Mouse (Mus musculus): ENCODE measurements around the gene Golga2. TPM values are rescaled to one million over a fixed set of nuclear protein-coding genes. Genes with fewer than 3 reads are reported as not detected.
"Not testable (repeated sequence)": the region's sequence is repeated elsewhere in the genome, so short reads cannot be mapped to it uniquely, and the experiment has no call there.

Golga2 gene
- polyA plus RNA-seq, 1 experiment from 2014 or later: 25.4 TPM

GRCm38 (mm10) chr2:32282727-32283126 is 4.5 kb upstream of the Golga2 start:
- ATAC-seq (ENCODE audit: low read depth): no peak
- WGBS: 95% methylated on average over 1 of the region's 1 CpGs
- H3K9me3 ChIP-seq (ENCODE audit: control insufficient read depth, low read length): no peaks in the 10 kb centered on the region
- peaks cover 11% of the 10 kb centered on the region; the same call in 1 of the 2 replicates for H3K4me1 ChIP-seq (ENCODE audit: control insufficient read depth, insufficient read depth, low read length)
- H3K4me3 ChIP-seq (ENCODE audit: low read depth, low read length): no peak overlapping the region
- no peak overlapping the region for H3K4me2 ChIP-seq (ENCODE audit: low read depth, low read length)
- peaks cover 44% of the 10 kb centered on the region for H3K36me3 ChIP-seq (ENCODE audit: control insufficient read depth, insufficient read depth, low read length)
- no peak overlapping the region for H3K9ac ChIP-seq (replicated peaks; ENCODE audit: low read depth, low read length)
- H3K27ac ChIP-seq (ENCODE audit: low read depth, low read length): no peak overlapping the region
- no peaks in the 10 kb centered on the region for H3K27me3 ChIP-seq (ENCODE audit: control insufficient read depth, insufficient read depth, low read length)

- ATAC-seq (ENCODE audit: low read depth): no peak
- 97% methylated on average over 3 of the region's 3 CpGs for WGBS
- H3K36me3 ChIP-seq (ENCODE audit: control insufficient read depth, insufficient read depth, low read length): peaks cover 34% of the 10 kb centered on the region
Observed at GRCm38 (mm10) chr2:32283986-32284385, 3.2 kb upstream of the Golga2 start.

DNA sequence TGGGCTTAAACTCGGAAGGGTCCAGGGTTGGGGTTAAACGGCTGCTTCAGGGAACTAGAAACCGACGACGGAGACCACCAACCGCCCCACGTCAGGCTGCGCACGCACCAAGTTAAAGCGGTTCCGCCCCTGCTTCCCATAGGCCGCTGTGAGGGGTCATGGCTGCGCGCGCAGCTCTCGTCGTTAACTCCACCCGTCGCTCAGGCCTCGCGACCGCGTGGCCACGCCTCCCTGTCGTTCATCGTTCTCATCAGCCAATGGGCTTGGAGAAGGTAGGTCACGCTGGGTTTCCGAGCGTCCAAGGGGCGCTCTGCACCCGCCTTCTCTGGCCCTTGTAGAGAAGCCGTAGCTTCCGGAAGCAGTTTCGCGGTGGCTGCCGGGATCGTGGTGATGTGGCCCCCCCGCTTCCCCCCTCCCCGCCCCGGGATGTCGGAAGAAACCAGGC is 761 bp downstream of the Golga2 start, which contains the start of gene Swi5:
TSS of gene Swi5 (minus strand) at position 153 of the 445 bp plus-strand sequence.
- ATAC-seq (ENCODE audit: low read depth): peak; percentile 99
- under 1% methylated on average over 39 of the region's 41 CpGs for WGBS
- peak within 1 kb of the TSS; percentile 91 for H3K9ac ChIP-seq (replicated peaks; ENCODE audit: low read depth, low read length)
- H3K27ac ChIP-seq (ENCODE audit: low read depth, low read length): peak within 1 kb of the TSS; percentile 70
- H3K27me3 ChIP-seq (ENCODE audit: control insufficient read depth, insufficient read depth, low read length): no peaks in the 10 kb centered on the region
- H3K4me1 ChIP-seq (ENCODE audit: control insufficient read depth, insufficient read depth, low read length): peaks cover 19% of the 10 kb centered on the region
- H3K4me3 ChIP-seq (ENCODE audit: low read depth, low read length): peak within 1 kb of the TSS; percentile 78
- H3K36me3 ChIP-seq (ENCODE audit: control insufficient read depth, insufficient read depth, low read length): peaks cover 17% of the 10 kb centered on the region
- H3K4me2 ChIP-seq (ENCODE audit: low read depth, low read length): peak within 1 kb of the TSS; percentile 92
- H3K9me3 ChIP-seq (ENCODE audit: control insufficient read depth, low read length): no peaks in the 10 kb centered on the region

More at GRCm38 (mm10) chr2:32283986-32284385, 3.2 kb upstream of the Golga2 start:
- H3K4me2 ChIP-seq (ENCODE audit: low read depth, low read length): no peak overlapping the region
- H3K4me1 ChIP-seq (ENCODE audit: control insufficient read depth, insufficient read depth, low read length): peaks cover 14% of the 10 kb centered on the region; the same call in 1 of the 2 replicates
- H3K9ac ChIP-seq (replicated peaks; ENCODE audit: low read depth, low read length): no peak overlapping the region
- no peaks in the 10 kb centered on the region for H3K9me3 ChIP-seq (ENCODE audit: control insufficient read depth, low read length)
- no peak overlapping the region for H3K4me3 ChIP-seq (ENCODE audit: low read depth, low read length)
- H3K27ac ChIP-seq (ENCODE audit: low read depth, low read length): no peak overlapping the region
- no peaks in the 10 kb centered on the region for H3K27me3 ChIP-seq (ENCODE audit: control insufficient read depth, insufficient read depth, low read length)

- H3K4me1 ChIP-seq (ENCODE audit: control insufficient read depth, insufficient read depth, low read length): peaks cover 19% of the 10 kb centered on the region
- peak overlapping the region; percentile 67 for H3K9ac ChIP-seq (replicated peaks; ENCODE audit: low read depth, low read length)
- 4% methylated on average over 27 of the region's 29 CpGs for WGBS
- H3K4me3 ChIP-seq (ENCODE audit: low read depth, low read length): peak overlapping the region; percentile 78
- H3K27ac ChIP-seq (ENCODE audit: low read depth, low read length): peak overlapping the region; percentile 50; the same call in 1 of the 2 replicates
- no peaks in the 10 kb centered on the region for H3K27me3 ChIP-seq (ENCODE audit: control insufficient read depth, insufficient read depth, low read length)
- no peaks in the 10 kb centered on the region for H3K9me3 ChIP-seq (ENCODE audit: control insufficient read depth, low read length)
- peaks cover 17% of the 10 kb centered on the region for H3K36me3 ChIP-seq (ENCODE audit: control insufficient read depth, insufficient read depth, low read length)
- ATAC-seq (ENCODE audit: low read depth): peak; percentile 66
- H3K4me2 ChIP-seq (ENCODE audit: low read depth, low read length): peak overlapping the region; percentile 83
Observed at GRCm38 (mm10) chr2:32288371-32288931, 1.3 kb downstream of the Golga2 start.

DNA sequence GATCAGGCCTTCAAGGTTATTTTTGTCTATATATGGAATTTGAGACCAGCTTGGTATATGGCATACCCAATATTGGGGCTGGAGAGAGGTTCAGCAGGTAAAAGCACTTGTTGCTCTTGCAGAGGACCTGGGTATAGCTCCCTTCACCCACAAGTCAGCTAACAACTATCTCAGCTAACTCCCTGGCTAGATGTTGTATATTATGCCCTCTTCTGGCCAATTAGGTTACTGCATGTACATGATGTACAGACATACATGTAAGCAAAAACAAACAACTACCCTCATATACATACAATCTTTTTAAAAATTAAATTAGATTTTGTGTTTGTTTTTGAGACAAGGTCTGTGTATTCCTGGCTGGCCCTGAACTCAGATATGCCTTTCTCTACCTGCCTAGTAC is 2.4 kb downstream of the Golga2 start:
- Histone ChIP-seq H3K27me3 (ENCODE audit: control insufficient read depth, insufficient read depth, low read length) (no peaks in the 10 kb centered on the region), H3K9ac (replicated peaks; ENCODE audit: low read depth, low read length) (no peak overlapping the region), H3K27ac (ENCODE audit: low read depth, low read length) (no peak overlapping the region), H3K4me3 (ENCODE audit: low read depth, low read length) (no peak overlapping the region; the same call in 1 of the 2 replicates), H3K4me2 (ENCODE audit: low read depth, low read length) (no peak overlapping the region), H3K9me3 (ENCODE audit: control insufficient read depth, low read length) (no peaks in the 10 kb centered on the region), H3K36me3 (ENCODE audit: control insufficient read depth, insufficient read depth, low read length) (peaks cover 10% of the 10 kb centered on the region; the same call in 1 of the 2 replicates), H3K4me1 (ENCODE audit: control insufficient read depth, insufficient read depth, low read length) (peaks cover 19% of the 10 kb centered on the region)
- ATAC-seq (ENCODE audit: low read depth): no peak

- no peak overlapping the region for H3K4me3 ChIP-seq (ENCODE audit: low read depth, low read length)
- H3K27me3 ChIP-seq (ENCODE audit: control insufficient read depth, insufficient read depth, low read length): no peaks in the 10 kb centered on the region
- ATAC-seq (ENCODE audit: low read depth): no peak
- H3K4me2 ChIP-seq (ENCODE audit: low read depth, low read length): no peak overlapping the region
- no peak overlapping the region for H3K27ac ChIP-seq (ENCODE audit: low read depth, low read length)
- H3K9ac ChIP-seq (replicated peaks; ENCODE audit: low read depth, low read length): no peak overlapping the region
- 84% methylated on average over 8 of the region's 8 CpGs for WGBS
- peaks cover 25% of the 10 kb centered on the region for H3K36me3 ChIP-seq (ENCODE audit: control insufficient read depth, insufficient read depth, low read length)
- H3K9me3 ChIP-seq (ENCODE audit: control insufficient read depth, low read length): no peaks in the 10 kb centered on the region
- peaks cover under 1% of the 10 kb centered on the region for H3K4me1 ChIP-seq (ENCODE audit: control insufficient read depth, insufficient read depth, low read length)
Observed at GRCm38 (mm10) chr2:32294348-32294747, 7.2 kb downstream of the Golga2 start.

DNA sequence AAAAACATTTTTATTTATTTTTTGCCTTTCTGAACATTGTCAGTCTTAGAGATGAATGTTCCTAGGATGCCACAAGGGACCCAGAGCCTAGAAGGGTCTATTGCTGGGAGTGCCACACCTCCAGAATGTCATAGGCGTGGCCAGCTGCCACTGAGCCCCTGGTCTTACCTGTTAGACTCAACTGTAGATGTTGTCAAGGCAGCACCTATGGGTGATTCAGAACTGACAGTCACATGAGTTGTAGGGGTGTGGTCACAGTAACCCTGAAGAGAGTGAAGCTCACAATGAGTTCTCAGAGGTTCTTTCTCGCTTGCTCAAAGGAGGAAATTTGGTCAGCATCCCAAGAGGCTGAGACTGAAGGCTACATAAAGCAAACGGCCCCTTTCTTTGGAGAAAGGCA is 8.1 kb downstream of the Golga2 start:
- no peak for ATAC-seq (ENCODE audit: low read depth)
- Histone ChIP-seq H3K27me3 (ENCODE audit: control insufficient read depth, insufficient read depth, low read length) (no peaks in the 10 kb centered on the region), H3K36me3 (ENCODE audit: control insufficient read depth, insufficient read depth, low read length) (peaks cover 35% of the 10 kb centered on the region), H3K9me3 (ENCODE audit: control insufficient read depth, low read length) (no peaks in the 10 kb centered on the region), H3K4me1 (ENCODE audit: control insufficient read depth, insufficient read depth, low read length) (no peaks in the 10 kb centered on the region), H3K27ac (ENCODE audit: low read depth, low read length) (no peak overlapping the region), H3K9ac (replicated peaks; ENCODE audit: low read depth, low read length) (no peak overlapping the region), H3K4me3 (ENCODE audit: low read depth, low read length) (no peak overlapping the region), H3K4me2 (ENCODE audit: low read depth, low read length) (no peak overlapping the region)
- 92% methylated on average over 3 of the region's 3 CpGs for WGBS

DNA sequence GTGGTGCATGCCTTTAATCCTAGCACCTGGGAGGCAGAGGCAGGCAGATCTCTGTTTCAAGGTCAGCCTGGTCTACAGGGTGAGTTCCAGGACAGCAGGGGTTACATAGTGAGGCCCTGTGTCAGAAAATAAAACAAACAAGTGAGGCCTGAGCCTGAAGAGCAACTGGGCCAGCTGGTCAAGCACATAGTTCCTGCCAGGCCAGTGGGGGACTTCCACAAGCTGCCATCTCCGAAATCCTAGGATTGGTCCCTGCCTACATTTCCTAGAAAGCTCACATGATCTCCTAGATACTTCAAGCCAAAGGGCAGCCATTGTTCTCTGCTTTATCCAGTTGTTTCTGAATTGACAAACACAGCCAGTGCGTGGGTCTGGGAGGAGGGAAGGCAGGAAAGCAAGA is 8.7 kb downstream of the Golga2 start:
- H3K4me3 ChIP-seq (ENCODE audit: low read depth, low read length); H3K27ac ChIP-seq (ENCODE audit: low read depth, low read length); ATAC-seq (ENCODE audit: low read depth); H3K9ac ChIP-seq (replicated peaks; ENCODE audit: low read depth, low read length); H3K27me3 ChIP-seq (ENCODE audit: control insufficient read depth, insufficient read depth, low read length); H3K4me2 ChIP-seq (ENCODE audit: low read depth, low read length); H3K4me1 ChIP-seq (ENCODE audit: control insufficient read depth, insufficient read depth, low read length); H3K9me3 ChIP-seq (ENCODE audit: control insufficient read depth, low read length): not testable (repeated sequence)
- peaks cover 38% of the 10 kb centered on the region for H3K36me3 ChIP-seq (ENCODE audit: control insufficient read depth, insufficient read depth, low read length)
- WGBS: 95% methylated on average over 2 of the region's 2 CpGs

GRCm38 (mm10) chr2:32299469-32299868 is 12.3 kb downstream of the Golga2 start:
- no peak for ATAC-seq (ENCODE audit: low read depth)
- Histone ChIP-seq H3K4me1 (ENCODE audit: control insufficient read depth, insufficient read depth, low read length) (no peaks in the 10 kb centered on the region), H3K36me3 (ENCODE audit: control insufficient read depth, insufficient read depth, low read length) (peaks cover 58% of the 10 kb centered on the region), H3K9me3 (ENCODE audit: control insufficient read depth, low read length) (no peaks in the 10 kb centered on the region), H3K27me3 (ENCODE audit: control insufficient read depth, insufficient read depth, low read length) (no peaks in the 10 kb centered on the region), H3K27ac (ENCODE audit: low read depth, low read length) (no peak overlapping the region), H3K4me2 (ENCODE audit: low read depth, low read length) (no peak overlapping the region), H3K9ac (replicated peaks; ENCODE audit: low read depth, low read length) (no peak overlapping the region), H3K4me3 (ENCODE audit: low read depth, low read length) (no peak overlapping the region)
- WGBS: 92% methylated on average over 4 of the region's 4 CpGs
